Mouse (Mus musculus) macrophage (primary cell): Measurements from ENCODE around the gene Smap1. TPM values are rescaled to one million over a fixed set of nuclear protein-coding genes. Genes with fewer than 3 reads are reported as not detected.

Experiments used
- H3K27ac ChIP-seq: fragments of 350-480 bp; formaldehyde crosslinking; 2 replicates; pipeline ENCODE4 v1.9.0; 2021
- H3K36me3 ChIP-seq: fragments of 350-480 bp; formaldehyde crosslinking; 2 replicates; pipeline ENCODE4 v1.9.0; 2021; ENCODE audit errors: inconsistent target
- H3K4me3 ChIP-seq: fragments of 350-480 bp; formaldehyde crosslinking; 2 replicates; pipeline ENCODE4 v1.9.0; 2021; ENCODE audit errors: inconsistent target
- H3K79me2 ChIP-seq: fragments of 350-480 bp; formaldehyde crosslinking; 2 replicates; pipeline ENCODE4 v1.9.0; 2021; ENCODE audit errors: inconsistent target
- whole genome bisulfite sequencing: methylation state at CpG from one replicate; pipeline ENCODE4 v1.1.7; 2026; ENCODE audit warnings: inconsistent platforms; ENCODE audit not compliant: missing documents; 5-methylcytosine and 5-hydroxymethylcytosine counted together
- polyA plus RNA-seq: library from polyadenylated mRNA; stranded (reverse); fragments of 250-400 nt; gene quantifications from 3 replicates; pipeline ENCODE4 v1.2.4, GENCODE M21; 2018; ENCODE audit warnings: inconsistent platforms

Smap1 gene
- polyA plus RNA-seq, 1 experiment from 2014 or later, result 68.1 TPM

GRCm38 (mm10) chr1:23834819-23835218, 87.3 kb downstream of the Smap1 start:
- WGBS, result 92% methylated on average over 9 of the region's 9 CpGs

GRCm38 (mm10) chr1:23834246-23834645, 87.9 kb downstream of the Smap1 start:
- Histone ChIP-seq H3K79me2 (no peaks in the 10 kb centered on the region), H3K27ac (no peak overlapping the region), H3K36me3 (no peaks in the 10 kb centered on the region), H3K4me3 (no peak overlapping the region)
- WGBS, result 70% methylated on average over 6 of the region's 7 CpGs

More at GRCm38 (mm10) chr1:23834819-23835218, 87.3 kb downstream of the Smap1 start:
- Histone ChIP-seq H3K27ac (no peak overlapping the region), H3K79me2 (no peaks in the 10 kb centered on the region), H3K36me3 (no peaks in the 10 kb centered on the region), H3K4me3 (no peak overlapping the region)

- Histone ChIP-seq H3K27ac (no peak overlapping the region), H3K4me3 (no peak overlapping the region), H3K36me3 (no peaks in the 10 kb centered on the region), H3K79me2 (no peaks in the 10 kb centered on the region)
- WGBS, result 36% methylated on average over 13 of the region's 13 CpGs
Measured at GRCm38 (mm10) chr1:23826887-23827758, 95.0 kb downstream of the Smap1 start.

- no peaks in the 10 kb centered on the region for H3K36me3 ChIP-seq
- no peak overlapping the region for H3K4me3 ChIP-seq
- no peaks in the 10 kb centered on the region for H3K79me2 ChIP-seq
- 87% methylated on average over 5 of the region's 5 CpGs for WGBS
- no peak overlapping the region for H3K27ac ChIP-seq
Measured at GRCm38 (mm10) chr1:23821615-23822014, 100.5 kb downstream of the Smap1 start.

- Histone ChIP-seq H3K36me3 (no peaks in the 10 kb centered on the region), H3K27ac (no peak overlapping the region), H3K79me2 (no peaks in the 10 kb centered on the region), H3K4me3 (no peak overlapping the region)
- 87% methylated on average over 9 of the region's 9 CpGs for WGBS
Measured at GRCm38 (mm10) chr1:23798306-23798705, 123.8 kb downstream of the Smap1 start.

Other genes starting within 250 kb of the Smap1 start
- gene B3gat2, start 160.6 kb downstream of the Smap1 start, polyA plus RNA-seq, result 0.05 to 0.09 TPM in 2 of 3 replicates, not detected in the other
- gene Sdhaf4, start 83.3 kb upstream of the Smap1 start, polyA plus RNA-seq, result 10.4 to 38.3 TPM (median 34.6 TPM) in 3 replicates
- 1.9 to 2.2 TPM (median 2.1 TPM) in 3 replicates for gene Fam135a, start 178.0 kb upstream of the Smap1 start, polyA plus RNA-seq